Mouse (Mus musculus) central nervous system, embryonic 11.5 days (tissue): ENCODE results near the gene Olfr611. TPM values are rescaled to one million over a fixed set of nuclear protein-coding genes. Genes with fewer than 3 reads are reported as not detected.

ENCODE experiments used
- polyA plus RNA-seq: library from polyadenylated mRNA; depleted of rRNA; stranded (reverse); fragments of >200 nt; gene quantifications from 2 replicates; pipeline ENCODE4 v1.2.3, GENCODE M21; 2012; rRNA removed

Olfr611 gene
- not detected in 2 replicates for polyA plus RNA-seq

DNA sequence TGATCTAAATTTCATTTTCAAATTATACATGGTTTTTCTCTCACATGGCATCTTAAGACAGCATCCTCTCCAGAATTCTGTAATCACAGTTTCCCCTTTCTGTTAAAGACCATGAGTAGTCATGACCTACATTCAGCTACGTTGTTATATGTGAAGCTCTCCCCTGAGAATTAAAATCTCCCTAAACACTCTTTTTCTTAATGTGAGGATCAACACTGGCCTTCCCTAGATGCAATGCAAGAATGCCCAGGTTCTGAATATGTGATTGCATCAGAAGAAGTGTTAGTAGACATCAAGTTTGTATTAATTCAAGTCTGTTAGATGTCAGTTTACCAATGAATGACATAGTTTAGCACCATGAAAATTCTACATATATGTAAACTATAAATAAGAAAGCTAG, at the start of gene Olfr611:
Olfr611 (minus strand) TSS at position 101 of the 400 bp plus-strand sequence.

DNA sequence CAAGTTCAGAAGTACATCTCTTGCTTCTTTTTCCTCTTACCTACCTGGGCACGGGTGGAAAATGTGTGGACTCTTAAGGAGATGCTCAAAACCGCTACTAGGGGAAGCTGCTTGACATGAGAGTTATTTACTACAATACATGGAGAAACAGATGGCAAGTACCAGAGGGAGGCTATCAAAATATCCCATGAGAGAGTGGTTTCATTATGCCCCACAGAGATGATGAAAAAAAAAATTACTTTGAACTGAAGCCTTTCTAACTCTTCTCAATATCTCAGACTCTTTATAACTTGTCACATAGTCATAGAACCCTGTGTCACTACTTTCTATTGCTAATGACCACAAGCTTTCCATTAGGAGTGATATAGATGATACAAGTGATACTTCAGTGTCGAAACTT, 48.4 kb upstream of the Olfr611 start, which contains the start of gene Olfr616:
Olfr616 (minus strand) TSS at position 101 of the 400 bp plus-strand sequence.

DNA sequence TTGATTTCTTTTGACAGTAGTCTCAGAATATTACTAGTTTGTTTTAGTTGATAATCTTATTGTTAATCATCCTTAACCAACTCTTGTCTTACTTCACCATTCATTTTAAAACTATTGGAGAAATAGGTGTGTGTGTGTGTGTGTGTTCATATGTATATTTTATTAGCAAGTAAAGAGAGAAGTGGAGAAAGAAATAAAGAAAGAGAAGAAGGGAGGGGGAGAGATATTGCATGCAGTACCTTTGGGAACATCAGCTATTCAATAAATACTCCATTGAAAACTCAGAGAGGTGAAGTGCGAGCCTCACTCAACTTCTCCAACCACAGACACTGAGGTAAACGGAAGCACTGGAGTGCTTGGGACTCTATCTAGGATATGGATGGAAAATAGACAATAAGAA, 35.1 kb upstream of the Olfr611 start, which contains the start of gene Olfr615:
Olfr615 (plus strand) TSS at position 301 of the 400 bp plus-strand sequence.

DNA sequence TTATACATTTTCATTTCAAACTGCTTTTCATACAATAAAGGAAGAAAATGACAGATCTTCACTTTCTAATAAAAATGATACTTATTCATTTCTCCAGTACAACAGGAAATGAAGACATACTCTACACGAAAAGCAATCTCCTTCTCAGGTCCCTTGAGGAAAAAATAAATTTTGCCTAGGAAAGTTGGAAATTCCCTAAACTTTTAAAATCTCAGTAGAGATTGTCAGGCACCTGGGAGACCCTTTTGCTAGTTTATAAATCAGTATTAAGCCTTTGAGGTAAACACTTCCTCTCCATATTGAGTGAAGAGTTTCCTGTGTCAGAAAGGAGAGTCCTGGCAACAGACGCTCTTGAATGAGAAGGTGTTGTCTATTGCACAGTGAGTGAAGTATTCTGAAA, 27.1 kb upstream of the Olfr611 start, which contains the start of gene Olfr613:
Olfr613 (plus strand) TSS at position 301 of the 400 bp plus-strand sequence.

DNA sequence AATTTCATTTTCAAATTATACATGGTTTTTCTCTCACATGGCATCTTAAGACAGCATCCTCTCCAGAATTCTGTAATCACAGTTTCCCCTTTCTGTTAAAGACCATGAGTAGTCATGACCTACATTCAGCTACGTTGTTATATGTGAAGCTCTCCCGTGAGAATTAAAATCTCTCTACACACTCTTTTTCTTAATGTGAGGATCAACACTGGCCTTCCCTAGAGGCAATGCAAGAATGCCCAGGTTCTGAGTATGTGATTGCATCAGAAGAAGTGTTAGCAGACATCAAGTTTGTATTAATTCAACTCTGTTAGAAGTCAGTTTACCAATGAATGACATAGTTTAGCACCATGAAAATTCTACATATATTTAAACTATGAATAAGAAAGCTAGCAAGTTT, 22.0 kb upstream of the Olfr611 start, which contains the start of gene Olfr612:
Olfr612 (minus strand) TSS at position 101 of the 400 bp plus-strand sequence.

DNA sequence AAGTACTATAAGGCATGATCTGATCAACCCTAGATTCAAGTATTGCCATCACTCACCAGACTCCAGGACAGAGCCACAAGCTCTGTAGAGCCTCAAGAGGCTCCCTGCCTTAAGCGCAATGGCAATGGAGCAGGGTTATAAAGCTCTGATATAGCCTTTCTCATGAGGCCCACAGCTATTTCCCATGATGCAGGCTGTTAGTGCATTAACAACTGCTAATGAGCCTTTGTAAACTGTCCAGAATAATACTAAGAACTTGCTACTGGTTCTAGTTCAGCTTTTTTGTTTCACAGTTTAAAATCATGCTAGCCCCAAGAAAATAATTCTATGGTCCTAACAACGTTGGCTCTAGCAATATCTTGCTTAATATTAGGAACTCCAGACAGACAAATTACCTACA, 8.6 kb downstream of the Olfr611 start, which contains the start of gene Olfr610:
Olfr610 (minus strand) TSS at position 101 of the 400 bp plus-strand sequence.

DNA sequence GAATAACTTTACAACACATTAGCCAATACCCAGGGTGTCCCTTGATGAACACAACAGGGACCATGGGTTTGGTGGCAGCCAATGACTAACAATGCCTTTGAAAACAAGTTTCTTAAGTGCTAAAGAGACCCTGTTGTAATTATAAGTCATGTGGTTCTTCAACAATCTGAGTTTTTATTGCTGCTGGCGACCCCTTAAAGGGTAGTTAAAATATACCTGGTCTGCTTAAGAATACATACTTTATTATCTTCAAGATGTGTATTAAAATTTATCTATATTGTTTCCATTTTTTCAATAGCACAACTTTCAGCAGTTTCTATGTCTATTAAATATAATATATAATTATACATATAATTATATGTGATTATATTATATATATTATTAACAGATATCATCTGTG, 22.7 kb downstream of the Olfr611 start, which contains the start of gene Olfr609:
Olfr609 (minus strand) TSS at position 101 of the 400 bp plus-strand sequence.

DNA sequence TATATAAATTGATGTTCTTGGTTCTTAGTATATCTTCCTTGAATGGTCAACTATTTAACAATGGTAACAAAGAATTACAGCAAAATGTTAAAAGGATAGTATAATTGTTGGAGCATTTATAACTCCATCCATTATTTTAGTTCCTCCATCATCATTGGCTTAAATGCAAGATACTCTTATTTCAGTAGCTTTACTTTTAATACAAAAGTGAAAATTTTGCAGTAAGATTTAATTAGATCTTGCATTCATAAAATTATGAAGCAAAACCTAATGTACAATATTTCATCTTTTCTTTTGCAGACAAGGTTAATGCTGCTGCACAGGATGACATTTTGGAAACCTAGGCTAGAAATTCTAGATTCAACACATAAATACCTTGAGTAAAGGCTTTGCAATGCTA, 51.1 kb downstream of the Olfr611 start, which contains the start of gene Olfr608:
Olfr608 (plus strand) TSS at position 301 of the 400 bp plus-strand sequence.

Other genes starting within 250 kb of the Olfr611 start
- not detected in 2 replicates for gene Olfr596, start 215.2 kb downstream of the Olfr611 start, polyA plus RNA-seq
- not detected in 2 replicates for gene Olfr597, start 204.5 kb downstream of the Olfr611 start, polyA plus RNA-seq
- not detected in 2 replicates for gene Olfr598, start 197.3 kb downstream of the Olfr611 start, polyA plus RNA-seq
- gene Olfr599, start 184.9 kb downstream of the Olfr611 start, polyA plus RNA-seq, result not detected in 2 replicates
- not detected in 2 replicates for gene Olfr600, start 171.2 kb downstream of the Olfr611 start, polyA plus RNA-seq
- gene Olfr601, start 158.2 kb downstream of the Olfr611 start, polyA plus RNA-seq, result not detected in 2 replicates
- not detected in 2 replicates for gene Olfr603, start 134.7 kb downstream of the Olfr611 start, polyA plus RNA-seq
- gene Usp17lc, start 105.8 kb downstream of the Olfr611 start, polyA plus RNA-seq, result not detected in 2 replicates
- gene Olfr605, start 75.4 kb downstream of the Olfr611 start, polyA plus RNA-seq, result not detected in 2 replicates
- gene Olfr606, start 71.8 kb downstream of the Olfr611 start, polyA plus RNA-seq, result not detected in 2 replicates
- gene Olfr607, start 56.7 kb downstream of the Olfr611 start, polyA plus RNA-seq, result not detected in 2 replicates
- gene Olfr608, start 51.0 kb downstream of the Olfr611 start, polyA plus RNA-seq, result not detected in 2 replicates
- gene Olfr609, start 22.8 kb downstream of the Olfr611 start, polyA plus RNA-seq, result not detected in 2 replicates
- gene Olfr610, start 8.7 kb downstream of the Olfr611 start, polyA plus RNA-seq, result not detected in 2 replicates
- not detected in 2 replicates for gene Olfr612, start 21.9 kb upstream of the Olfr611 start, polyA plus RNA-seq
- not detected in 2 replicates for gene Olfr613, start 27.2 kb upstream of the Olfr611 start, polyA plus RNA-seq
- not detected in 2 replicates for gene Olfr615, start 35.2 kb upstream of the Olfr611 start, polyA plus RNA-seq
- not detected in 2 replicates for gene Olfr616, start 48.3 kb upstream of the Olfr611 start, polyA plus RNA-seq
- gene Olfr617, start 52.2 kb upstream of the Olfr611 start, polyA plus RNA-seq, result not detected in 2 replicates
- gene Olfr618, start 69.3 kb upstream of the Olfr611 start, polyA plus RNA-seq, result 0.02 TPM in 2 replicates
- gene Olfr619, start 79.7 kb upstream of the Olfr611 start, polyA plus RNA-seq, result not detected in 2 replicates
- gene Olfr620, start 91.7 kb upstream of the Olfr611 start, polyA plus RNA-seq, result not detected in 2 replicates
- gene Olfr622, start 121.9 kb upstream of the Olfr611 start, polyA plus RNA-seq, result not detected in 2 replicates
- not detected in 2 replicates for gene Olfr623, start 142.9 kb upstream of the Olfr611 start, polyA plus RNA-seq
- 0.04 TPM in 2 replicates for gene Olfr624, start 150.3 kb upstream of the Olfr611 start, polyA plus RNA-seq
- not detected in 2 replicates for gene Olfr625-ps1, start 161.9 kb upstream of the Olfr611 start, polyA plus RNA-seq
- gene Olfr243, start 193.8 kb upstream of the Olfr611 start, polyA plus RNA-seq, result not detected in 2 replicates
- not detected in 2 replicates for gene Olfr628, start 209.5 kb upstream of the Olfr611 start, polyA plus RNA-seq
- gene Olfr629, start 224.1 kb upstream of the Olfr611 start, polyA plus RNA-seq, result not detected in 2 replicates
- gene Olfr630, start 236.5 kb upstream of the Olfr611 start, polyA plus RNA-seq, result not detected in 2 replicates